25 mouse cellular contexts compared by ENCODE assay signal in the genomic region with DNA sequence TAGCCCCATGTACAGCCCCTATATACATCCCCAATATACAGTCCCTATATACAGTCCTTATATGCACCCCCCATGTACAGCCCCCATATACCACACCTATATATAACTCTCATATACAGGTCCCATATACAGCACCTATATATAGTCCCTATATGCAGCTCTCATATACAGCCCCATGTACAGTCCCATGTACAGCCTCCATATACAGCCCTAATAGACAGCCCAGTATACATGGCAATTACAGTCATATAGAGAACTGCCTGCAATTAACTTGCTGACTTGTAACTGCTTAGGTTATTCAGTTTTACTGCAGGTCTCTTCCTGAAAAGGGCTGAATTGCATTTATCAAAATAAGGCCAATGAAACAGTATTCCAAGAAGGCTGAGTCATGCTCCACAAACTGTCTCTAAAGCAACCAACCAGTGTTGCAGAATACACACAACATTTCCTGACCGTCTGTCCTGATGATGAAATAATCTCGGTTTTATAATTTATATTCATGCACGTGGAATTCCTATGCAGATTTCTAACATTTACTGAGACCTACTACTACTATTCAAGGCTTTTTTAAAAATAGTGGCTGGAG. TPM values are rescaled to one million over a fixed set of nuclear protein-coding genes. Genes with fewer than 3 reads are reported as not detected.
A peak's percentile ranks its signal among the peaks of the same experiment; 100 is the strongest.
DNase-seq lines count a peak whose midpoint lies in the region; ATAC-seq and TF ChIP-seq lines count a peak whose summit lies in the region.
"Had no signal": no experiment of that assay in that cellular context is flagged by ENCODE, and none has a peak within 500 bp of the region (broad histone marks: within the 10 kb centered on the region; RNA-seq: fewer than 3 reads in every experiment).

No protein-coding gene starts in this region.

- POLR2A ChIA-PET in Patski (lab: Charles Lee), result interaction anchor here (0.6 kb wide), 1 partner anchor 35 kb away, joined by 3 read pairs; no protein-coding TSS in a partner anchor

- ATAC-seq in heart, embryonic 11.5 days (replicated peaks; ENCODE audit: insufficient number of reproducible peaks, low FRiP score, low TSS enrichment), result 0 out of 2 replicates have a peak, but pooled peaks have one; percentile 35
- ATAC-seq in Patski, result peak; percentile 71
- peak; percentile 73 for ATAC-seq in intestine, embryonic 15.5 days
- no peak for ATAC-seq in stomach, postnatal 0 days (ENCODE audit: low FRiP score, low TSS enrichment)
- ATAC-seq in CD4-positive, CD25-positive, alpha-beta regulatory T cell, adult 4 months, result no peak
- ATAC-seq: forebrain, embryonic 16.5 days had no signal

- H3K27me3 ChIP-seq in heart, embryonic 11.5 days (ENCODE audit: control insufficient read depth, insufficient read depth, low read length), result no peaks in the 10 kb centered on the region
- H3K27me3 ChIP-seq in Patski, result peaks cover 5% of the 10 kb centered on the region
- H3K27me3 ChIP-seq in intestine, embryonic 15.5 days (replicated peaks), result no peaks in the 10 kb centered on the region
- no peaks in the 10 kb centered on the region for H3K27me3 ChIP-seq in stomach, postnatal 0 days (ENCODE audit: control insufficient read depth, insufficient read depth, low read length)
- H3K27me3 ChIP-seq: embryonic facial prominence, embryonic 13.5 days had no signal

- H3K4me3 ChIP-seq in heart, embryonic 11.5 days (ENCODE audit: low read depth, low read length), result no peak overlapping the region
- H3K4me3 ChIP-seq in intestine, embryonic 15.5 days (replicated peaks), result no peak overlapping the region
- H3K4me3 ChIP-seq in stomach, postnatal 0 days (ENCODE audit: low read depth, low read length), result no peak overlapping the region
- H3K4me3 ChIP-seq: embryonic facial prominence, embryonic 13.5 days; left cerebral cortex, adult 2 months had no signal

- no peak overlapping the region for H3K9ac ChIP-seq in heart, embryonic 11.5 days (ENCODE audit: low read depth, low read length)
- no peak overlapping the region for H3K9ac ChIP-seq in intestine, embryonic 15.5 days
- H3K9ac ChIP-seq in stomach, postnatal 0 days (ENCODE audit: low read length), result no peak overlapping the region
- H3K9ac ChIP-seq: embryonic facial prominence, embryonic 13.5 days had no signal

- no peak for TF ChIP-seq EP300 in stomach, postnatal 0 days (optimal IDR thresholded peaks at IDR 0.05)

- no peak overlapping the region for H3K27ac ChIP-seq in heart, embryonic 11.5 days (ENCODE audit: low read depth, low read length)
- H3K27ac ChIP-seq in intestine, embryonic 15.5 days, result no peak overlapping the region
- H3K27ac ChIP-seq in stomach, postnatal 0 days (replicated peaks), result no peak overlapping the region
- H3K27ac ChIP-seq: embryonic facial prominence, embryonic 13.5 days; left cerebral cortex, adult 2 months had no signal

- in situ Hi-C loops in Patski (cut with MboI; ENCODE audit: low pct_unique_long_range_greater_than_20kb), result no loop called here

- no peaks in the 10 kb centered on the region for H3K9me3 ChIP-seq in heart, embryonic 11.5 days (replicated peaks; ENCODE audit: control insufficient read depth, low read length)
- H3K9me3 ChIP-seq in intestine, embryonic 15.5 days, result no peaks in the 10 kb centered on the region
- no peaks in the 10 kb centered on the region for H3K9me3 ChIP-seq in stomach, postnatal 0 days (ENCODE audit: control insufficient read depth, low read length)
- H3K9me3 ChIP-seq: embryonic facial prominence, embryonic 13.5 days had no signal

- no peak for DNase-seq in heart, adult 8-10 months (ENCODE audit: low spot score)
- DNase-seq in 3T3-L1 (ENCODE audit: low read depth, low spot score) (peak; percentile 73), Patski (ENCODE audit: low read depth, low spot score) (no peak)
- no peak for DNase-seq in stomach, postnatal 0 days (ENCODE audit: low spot score)
- DNase-seq in thymus, adult 18-20 months, result no peak
- DNase-seq: cerebellum, adult 9-10 months; heart, postnatal 4 days; left cerebral cortex, postnatal 4 days; lung, adult 18-20 months; lung, postnatal 14 days; right cerebral cortex, postnatal 4 days; thymus, postnatal 25 days had no signal

- no peak for TF ChIP-seq CTCF in Patski (IDR thresholded peaks at IDR 0.05)
- TF ChIP-seq CTCF in stomach, postnatal 0 days (IDR thresholded peaks at IDR 0.05; ENCODE audit: low read depth), result no peak

- 84% methylated on average over 3 of the region's 3 CpGs for WGBS in heart, embryonic 11.5 days (ENCODE audit: insufficient replicate concordance)
- 81% methylated on average over 3 of the region's 3 CpGs for WGBS in intestine, embryonic 15.5 days
- WGBS in stomach, postnatal 0 days, result 79% methylated on average over 3 of the region's 3 CpGs

- H3K4me1 ChIP-seq in heart, embryonic 11.5 days (ENCODE audit: control insufficient read depth, insufficient read depth, low read length), result no peaks in the 10 kb centered on the region
- H3K4me1 ChIP-seq in intestine, embryonic 15.5 days (replicated peaks), result no peaks in the 10 kb centered on the region
- H3K4me1 ChIP-seq in stomach, postnatal 0 days (replicated peaks; ENCODE audit: control insufficient read depth, insufficient read depth), result no peaks in the 10 kb centered on the region
- H3K4me1 ChIP-seq: embryonic facial prominence, embryonic 13.5 days had no signal

- H3K36me3 ChIP-seq in heart, embryonic 11.5 days (ENCODE audit: control insufficient read depth, insufficient read depth, low read length), result no peaks in the 10 kb centered on the region
- no peaks in the 10 kb centered on the region for H3K36me3 ChIP-seq in intestine, embryonic 15.5 days
- no peaks in the 10 kb centered on the region for H3K36me3 ChIP-seq in stomach, postnatal 0 days (ENCODE audit: control insufficient read depth, insufficient read depth, low read length)
- H3K36me3 ChIP-seq: embryonic facial prominence, embryonic 13.5 days had no signal

- H3K4me2 ChIP-seq in heart, embryonic 11.5 days, result no peak overlapping the region
- H3K4me2 ChIP-seq in intestine, embryonic 15.5 days (replicated peaks), result no peak overlapping the region
- H3K4me2 ChIP-seq in stomach, postnatal 0 days (replicated peaks; ENCODE audit: low read depth), result no peak overlapping the region
- H3K4me2 ChIP-seq: embryonic facial prominence, embryonic 13.5 days; liver, embryonic 11.5 days had no signal

- CTCF ChIA-PET in Patski (lab: Charles Lee), result interaction anchor here (1.5 kb wide), 1 partner anchor 15 kb away, joined by 3 read pairs; no protein-coding TSS in a partner anchor

RNA-seq across cellular contexts. Expression of a gene that starts 13.1 kb away (rescaled TPM):
- not detected in 2 replicates for polyA plus RNA-seq in heart, embryonic 11.5 days (2014; fragmentation: Nextera tagmentation; extraction: Ambion mirVana)
- total RNA-seq in heart, adult 8-10 months (2022), result not detected
- polyA plus RNA-seq in Patski (2021), result not detected
- polyA plus RNA-seq in intestine, embryonic 15.5 days (2015; fragmentation: Nextera tagmentation; extraction: Ambion mirVana), result not detected in 2 replicates
- 0.06 TPM in 1 of 2 replicates, not detected in the other for polyA plus RNA-seq in stomach, postnatal 0 days (2015; fragmentation: Nextera tagmentation; extraction: Ambion mirVana)
- 1 to 10 TPM; 3.5 to 4.8 TPM for polyA plus RNA-seq in CD4-positive, CD25-positive, alpha-beta regulatory T cell, adult 4 months (2017; shearing (Covaris generic))
- total RNA-seq: heart, postnatal 4 days; layer of hippocampus, adult 18-20 months; left cerebral cortex, adult 2 months; left cerebral cortex, postnatal 4 days; megakaryocyte-erythroid progenitor cell, adult 5-6 weeks; midbrain, postnatal 0 days had no signal
- polyA plus RNA-seq: cortical plate, adult 2 months; embryonic facial prominence, embryonic 13.5 days; forebrain, embryonic 16.5 days; heart, embryonic 14.5 days; kidney, embryonic 16.5 days; liver, embryonic 11.5 days; midbrain, postnatal 0 days had no signal

RNA-seq across cellular contexts. Expression of a gene that starts 49.3 kb away (rescaled TPM):
- 26.8 and 37.4 TPM in 2 replicates for polyA plus RNA-seq in heart, embryonic 11.5 days (2014; fragmentation: Nextera tagmentation; extraction: Ambion mirVana)
- total RNA-seq in heart, adult 8-10 months (2022), result 10 to 100 TPM; 57.1 to 78.2 (median 70.0) TPM
- polyA plus RNA-seq in Patski (2021), result 34.8 TPM
- polyA plus RNA-seq in intestine, embryonic 15.5 days (2015; fragmentation: Nextera tagmentation; extraction: Ambion mirVana), result 26.3 and 29.5 TPM in 2 replicates
- 16.8 and 17.8 TPM in 2 replicates for polyA plus RNA-seq in stomach, postnatal 0 days (2015; fragmentation: Nextera tagmentation; extraction: Ambion mirVana)
- 10 to 100 TPM; 25.6 to 27.6 TPM for polyA plus RNA-seq in CD4-positive, CD25-positive, alpha-beta regulatory T cell, adult 4 months (2017; shearing (Covaris generic))

Comparison
In these comparisons a context has a peak if more than half of its experiments do, and no peak if none do; other contexts are left out.
1. ATAC-seq: peak in heart, embryonic 11.5 days (single experiment), Patski (single experiment) and intestine, embryonic 15.5 days (single experiment); none in stomach, postnatal 0 days (single experiment) and CD4-positive, CD25-positive, alpha-beta regulatory T cell, adult 4 months (single experiment).